Mouse (Mus musculus): ENCODE results near the gene Atg101.

Gene Atg101

DNA sequence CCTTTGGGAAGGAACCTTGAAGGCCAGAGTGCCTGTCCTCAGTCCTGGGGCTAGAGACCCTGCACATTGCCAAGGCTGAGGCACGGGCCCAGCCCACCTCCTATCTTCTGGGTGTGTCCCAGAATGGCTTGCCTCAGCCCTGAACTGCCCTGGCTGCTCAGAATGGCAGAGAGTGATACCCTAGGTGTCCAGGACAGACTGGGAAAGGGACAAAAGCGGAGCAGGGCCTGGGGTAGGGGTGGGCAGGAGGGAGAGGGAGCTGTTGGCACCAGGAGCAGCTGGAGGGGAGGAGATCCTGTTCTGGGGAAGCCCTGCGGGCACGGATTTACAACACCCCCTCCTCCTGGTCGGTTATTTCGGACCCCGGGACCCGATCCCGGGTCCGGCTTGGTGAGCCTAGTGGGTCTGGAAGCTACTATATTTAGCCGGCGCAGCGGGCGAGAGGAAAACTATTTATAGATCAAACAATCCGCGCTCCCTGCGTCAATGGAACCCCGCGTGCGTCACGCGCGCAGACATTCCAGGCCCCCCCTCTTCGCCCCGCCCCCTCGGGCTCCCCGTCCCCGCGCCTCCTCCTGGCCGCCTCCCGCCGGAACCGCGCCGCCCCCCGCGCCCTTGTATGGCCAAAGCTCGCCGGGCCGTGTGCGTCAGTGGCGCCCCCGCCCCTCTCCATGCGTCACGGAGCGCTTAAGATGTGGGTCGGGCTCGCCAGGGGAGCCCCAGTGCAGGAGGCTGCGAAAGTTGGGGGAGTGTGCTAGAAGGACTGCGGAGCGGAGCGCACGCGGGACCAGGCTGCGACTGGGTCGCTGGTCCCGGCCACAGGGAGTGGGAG, 17.7 kb upstream of the Atg101 start:
- no peak for TF ChIP-seq GATA4 (IDR thresholded peaks at IDR 0.05; ENCODE audit: insufficient replicate concordance, low read length)

DNA sequence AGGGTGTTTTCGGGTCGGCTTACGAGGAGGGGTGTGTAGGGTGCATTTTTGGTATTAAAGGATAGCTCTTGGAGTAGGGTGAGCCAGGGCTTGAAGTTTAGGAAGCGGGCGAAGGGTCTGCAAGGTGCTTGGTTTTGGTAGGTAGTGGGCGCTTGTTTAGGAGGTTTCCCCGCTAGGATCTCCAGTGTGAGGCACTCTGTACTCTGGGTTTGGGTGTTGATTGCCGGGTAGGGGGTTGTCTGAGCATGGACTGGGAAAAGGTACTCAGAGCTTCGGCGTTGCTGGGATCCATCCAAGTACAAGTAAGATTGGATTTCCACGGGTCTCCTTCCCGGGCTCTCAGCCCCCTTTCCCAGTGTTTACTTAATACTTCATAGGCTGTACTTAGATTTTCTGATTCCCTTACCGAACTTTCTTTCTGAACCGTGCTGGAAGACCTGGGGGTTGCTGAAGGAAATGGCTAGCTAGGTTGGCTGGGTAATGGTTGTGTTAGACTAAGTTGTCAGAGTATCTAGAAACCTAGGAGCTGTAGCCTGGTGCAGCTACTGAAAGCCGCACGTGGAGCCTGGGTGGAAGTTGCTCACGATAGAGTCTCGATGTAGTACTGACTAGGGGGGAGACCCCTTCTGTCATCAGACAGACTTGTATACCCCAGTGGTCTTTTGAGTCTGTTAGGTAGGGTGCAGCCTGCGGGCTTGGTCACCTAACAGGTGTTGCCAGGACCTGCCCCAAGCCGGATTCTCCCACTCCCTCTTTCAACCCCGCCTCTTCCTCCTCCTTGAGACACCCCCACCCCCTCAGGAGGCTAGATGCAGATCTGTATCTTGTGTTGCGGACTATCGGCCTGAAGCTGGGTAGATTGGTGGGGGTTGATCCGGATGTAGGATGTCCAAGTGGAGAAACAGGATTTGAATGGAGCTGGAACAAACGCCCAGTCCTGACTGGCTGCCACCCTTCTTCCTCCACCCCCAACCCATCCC, 16.7 kb upstream of the Atg101 start:
- TF ChIP-seq GATA4 (IDR thresholded peaks at IDR 0.05; ENCODE audit: insufficient replicate concordance, low read length) = no peak

DNA sequence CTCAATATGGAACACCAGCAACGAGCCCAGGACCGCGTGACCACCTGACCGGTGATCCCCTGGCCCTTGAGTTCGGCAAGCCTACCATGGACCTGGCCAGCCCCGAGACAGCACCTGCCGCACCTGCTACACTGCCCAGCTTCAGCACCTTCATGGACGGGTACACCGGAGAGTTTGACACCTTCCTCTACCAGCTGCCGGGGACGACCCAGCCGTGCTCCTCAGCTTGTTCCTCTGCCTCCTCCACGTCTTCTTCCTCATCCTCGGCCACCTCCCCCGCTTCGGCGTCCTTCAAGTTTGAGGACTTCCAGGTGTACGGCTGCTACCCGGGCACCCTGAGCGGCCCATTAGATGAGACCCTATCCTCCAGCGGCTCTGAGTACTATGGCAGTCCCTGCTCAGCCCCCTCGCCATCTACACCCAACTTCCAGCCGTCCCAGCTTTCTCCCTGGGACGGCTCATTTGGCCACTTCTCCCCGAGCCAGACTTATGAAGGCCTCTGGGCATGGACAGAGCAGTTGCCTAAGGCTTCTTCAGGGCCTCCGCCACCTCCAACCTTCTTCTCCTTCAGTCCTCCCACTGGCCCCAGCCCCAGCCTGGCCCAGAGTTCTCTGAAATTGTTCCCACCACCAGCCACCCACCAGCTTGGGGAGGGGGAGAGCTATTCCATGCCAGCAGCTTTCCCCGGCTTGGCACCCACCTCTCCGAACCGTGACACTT, 13.8 kb upstream of the Atg101 start:
- no peak for TF ChIP-seq GATA4 (IDR thresholded peaks at IDR 0.05; ENCODE audit: insufficient replicate concordance, low read length)

DNA sequence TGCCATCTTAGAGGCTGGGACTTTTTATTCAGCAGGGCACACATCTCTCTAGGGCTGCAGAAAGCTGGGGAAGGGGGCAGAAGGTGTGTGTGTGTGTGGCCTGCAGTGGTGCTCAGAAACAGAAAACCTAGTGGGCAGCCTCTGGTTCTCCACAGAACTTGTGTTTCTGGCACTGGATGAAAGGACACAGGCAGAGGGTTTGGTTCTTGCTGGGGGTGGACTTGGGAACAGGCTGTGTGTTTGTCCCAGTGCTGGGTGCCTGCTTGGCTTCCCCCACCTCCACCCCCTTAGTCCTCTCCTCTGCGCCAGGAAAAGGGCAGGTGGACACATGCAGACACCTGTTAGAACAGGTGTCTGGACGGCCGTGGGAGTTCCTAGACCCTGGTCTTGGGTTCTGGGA, 13.0 kb upstream of the Atg101 start:
- no peak for TF ChIP-seq GATA4 (IDR thresholded peaks at IDR 0.05; ENCODE audit: insufficient replicate concordance, low read length)

DNA sequence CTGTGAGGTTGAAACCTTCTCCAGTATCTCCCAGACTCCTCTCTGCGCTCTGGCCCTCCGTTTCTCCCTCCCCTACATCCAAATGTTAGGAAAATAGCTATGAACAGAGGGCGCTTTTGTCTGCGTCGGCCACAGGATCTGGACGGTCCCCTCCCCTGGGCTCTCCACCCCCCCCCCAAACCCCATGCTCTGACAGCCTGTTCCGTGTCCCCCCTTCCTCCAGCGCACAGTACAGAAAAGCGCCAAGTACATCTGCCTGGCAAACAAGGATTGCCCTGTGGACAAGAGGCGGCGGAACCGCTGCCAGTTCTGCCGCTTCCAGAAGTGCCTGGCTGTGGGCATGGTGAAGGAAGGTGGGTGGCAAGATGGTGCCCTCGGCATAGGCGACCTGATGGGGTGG, 12.6 kb upstream of the Atg101 start:
- no peak for TF ChIP-seq GATA4 (IDR thresholded peaks at IDR 0.05; ENCODE audit: insufficient replicate concordance, low read length)

DNA sequence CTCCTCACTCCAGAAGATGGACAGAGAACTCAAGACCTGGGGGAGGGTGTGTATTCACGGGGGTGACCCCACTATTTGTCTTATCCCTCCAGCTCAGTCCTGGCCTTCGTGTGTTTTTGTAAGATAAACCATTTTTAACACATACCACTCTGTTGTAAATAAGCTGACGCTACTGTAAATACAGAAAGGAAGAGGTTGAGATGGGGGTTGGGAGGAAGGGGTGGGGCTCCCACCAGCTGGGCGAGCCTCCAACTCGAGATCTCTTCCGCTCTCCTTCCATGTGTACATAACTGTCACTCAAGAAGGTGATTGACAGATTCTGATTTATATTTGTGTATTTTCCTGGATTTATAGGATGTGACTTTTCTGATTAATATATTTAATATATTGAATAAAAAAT, 9.7 kb upstream of the Atg101 start:
- no peak for TF ChIP-seq GATA4 (IDR thresholded peaks at IDR 0.05; ENCODE audit: insufficient replicate concordance, low read length)

DNA sequence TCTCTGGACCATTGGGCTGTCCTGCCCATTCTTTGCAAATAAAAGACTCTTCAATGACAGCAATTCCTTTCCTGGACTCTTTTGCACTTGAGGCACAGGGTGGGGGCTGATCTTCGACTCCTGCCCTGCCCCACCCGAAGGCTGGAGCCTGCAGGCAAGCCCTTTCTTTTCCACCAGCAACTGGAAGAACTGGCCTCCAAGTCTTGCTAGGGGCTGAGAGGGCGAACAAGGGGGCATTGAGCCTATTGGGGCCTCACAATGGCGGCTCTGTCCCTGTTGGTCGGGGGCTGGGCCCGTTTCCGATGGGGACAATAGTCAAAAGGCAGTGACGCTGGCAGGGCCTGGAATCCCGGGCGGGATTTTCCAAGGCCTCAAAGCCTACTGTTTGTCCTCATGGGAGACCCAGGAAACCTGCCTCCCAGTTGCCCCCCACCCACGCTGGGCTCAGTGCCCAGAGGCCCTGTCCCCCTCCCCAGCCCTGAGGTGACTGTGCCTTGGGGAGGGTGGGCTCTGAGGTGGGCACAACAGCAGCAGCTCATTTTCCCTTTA, 6.6 kb upstream of the Atg101 start:
- TF ChIP-seq GATA4 (IDR thresholded peaks at IDR 0.05; ENCODE audit: insufficient replicate concordance, low read length) = no peak

DNA sequence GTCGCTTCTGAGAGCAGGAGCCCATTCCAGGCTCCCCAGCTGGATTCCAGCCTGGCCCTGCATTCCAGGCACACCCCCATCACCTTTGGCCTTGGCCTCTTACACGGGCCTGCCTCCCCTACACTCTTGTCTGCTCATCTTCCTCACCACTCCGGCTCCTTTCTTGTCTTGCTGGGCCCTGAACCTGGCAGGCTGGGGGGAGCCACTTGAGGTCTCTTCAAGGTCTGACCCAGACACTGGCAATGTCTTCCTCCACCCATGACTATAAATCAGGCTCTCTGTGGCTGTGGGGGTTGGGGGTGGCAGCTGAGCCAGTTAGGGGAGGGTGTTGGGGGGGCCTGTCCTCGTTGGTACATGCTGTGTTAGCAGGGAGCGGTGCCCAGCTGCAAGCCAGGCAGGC, 5.5 kb upstream of the Atg101 start:
- TF ChIP-seq GATA4 (IDR thresholded peaks at IDR 0.05; ENCODE audit: insufficient replicate concordance, low read length) = no peak

DNA sequence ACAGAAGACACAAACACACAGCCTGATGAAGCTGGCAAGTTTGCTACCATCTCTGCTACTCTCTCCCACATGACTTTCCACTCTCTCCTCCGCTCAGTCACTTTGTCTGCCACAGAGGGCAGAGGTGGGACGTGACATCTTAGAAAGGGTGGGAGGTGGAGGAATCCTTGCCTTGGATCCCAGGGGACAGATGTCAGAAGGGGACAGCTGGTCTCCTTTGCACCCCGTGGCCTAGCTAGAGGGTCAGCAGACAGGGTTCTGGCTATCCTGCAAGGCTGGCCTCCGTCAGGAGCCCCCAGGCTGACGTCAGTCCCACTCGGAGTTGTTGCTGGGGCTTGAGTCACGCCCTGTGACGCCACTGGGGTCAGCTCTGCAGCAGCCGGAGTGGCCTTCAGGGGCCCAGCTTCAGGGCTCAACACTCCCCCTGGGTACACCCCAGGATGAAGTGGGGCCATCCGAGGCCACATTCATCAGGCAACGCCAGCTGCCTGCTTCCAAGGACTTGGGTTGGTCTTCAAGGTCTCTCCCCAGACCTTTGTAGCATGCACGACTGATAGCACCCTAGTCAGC, 4.6 kb upstream of the Atg101 start:
- no peak for TF ChIP-seq GATA4 (IDR thresholded peaks at IDR 0.05; ENCODE audit: insufficient replicate concordance, low read length)

DNA sequence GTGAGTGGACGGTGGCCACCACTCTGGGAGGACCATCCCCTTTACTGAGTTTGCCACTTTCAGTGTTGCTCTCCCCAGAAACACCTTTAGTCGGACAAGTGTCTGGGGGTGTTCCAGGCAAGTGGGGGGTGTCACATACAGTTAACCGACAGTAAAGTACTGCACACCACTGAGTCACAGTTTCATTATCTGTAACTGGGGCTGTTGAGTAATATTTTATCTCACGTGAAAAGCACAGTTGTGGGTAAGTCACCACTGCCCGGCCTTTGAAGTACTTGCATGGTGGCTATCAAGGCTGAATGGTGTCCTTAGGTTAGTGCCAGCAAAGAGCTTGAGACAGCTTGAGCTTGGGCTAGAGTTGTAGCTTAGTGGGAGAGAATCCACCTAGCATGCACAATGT, 1.6 kb upstream of the Atg101 start:
- TF ChIP-seq GATA4 (IDR thresholded peaks at IDR 0.05; ENCODE audit: insufficient replicate concordance, low read length) = no peak

DNA sequence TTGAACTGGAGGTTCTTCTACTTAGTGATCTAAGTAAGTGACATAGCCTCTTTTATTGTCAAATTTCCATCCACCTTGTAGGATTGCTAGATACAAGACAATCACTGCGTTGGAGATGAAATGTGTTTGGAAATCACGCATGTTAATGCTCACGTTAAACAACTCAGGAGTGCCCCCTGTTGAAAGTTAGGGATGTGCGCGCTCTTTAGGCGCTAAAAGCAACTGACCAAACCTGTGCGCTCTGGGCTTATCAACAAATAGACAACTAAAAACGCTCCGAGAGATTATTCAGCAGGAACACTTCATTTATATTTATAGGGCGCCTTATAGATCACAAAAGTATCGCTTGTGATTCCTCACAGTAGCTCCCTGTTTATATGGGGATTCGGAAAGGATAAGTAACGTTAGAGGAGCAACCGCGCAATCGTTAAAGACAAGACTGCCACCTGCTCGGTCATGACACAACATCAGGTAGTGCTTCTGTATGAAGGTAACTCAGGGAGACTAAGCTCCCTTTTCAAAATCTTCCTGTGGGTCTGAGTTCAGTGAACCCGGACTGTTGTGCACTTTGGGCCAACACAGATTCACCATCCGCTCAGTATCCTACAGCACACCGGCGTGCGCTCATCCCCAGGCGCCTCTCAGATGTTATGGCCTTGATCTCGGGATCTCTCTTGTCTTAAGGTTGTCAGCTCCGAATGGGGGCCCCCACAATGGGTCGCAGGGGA, 725 bp upstream of the Atg101 start:
- no peak for TF ChIP-seq GATA4 (IDR thresholded peaks at IDR 0.05; ENCODE audit: insufficient replicate concordance, low read length)

DNA sequence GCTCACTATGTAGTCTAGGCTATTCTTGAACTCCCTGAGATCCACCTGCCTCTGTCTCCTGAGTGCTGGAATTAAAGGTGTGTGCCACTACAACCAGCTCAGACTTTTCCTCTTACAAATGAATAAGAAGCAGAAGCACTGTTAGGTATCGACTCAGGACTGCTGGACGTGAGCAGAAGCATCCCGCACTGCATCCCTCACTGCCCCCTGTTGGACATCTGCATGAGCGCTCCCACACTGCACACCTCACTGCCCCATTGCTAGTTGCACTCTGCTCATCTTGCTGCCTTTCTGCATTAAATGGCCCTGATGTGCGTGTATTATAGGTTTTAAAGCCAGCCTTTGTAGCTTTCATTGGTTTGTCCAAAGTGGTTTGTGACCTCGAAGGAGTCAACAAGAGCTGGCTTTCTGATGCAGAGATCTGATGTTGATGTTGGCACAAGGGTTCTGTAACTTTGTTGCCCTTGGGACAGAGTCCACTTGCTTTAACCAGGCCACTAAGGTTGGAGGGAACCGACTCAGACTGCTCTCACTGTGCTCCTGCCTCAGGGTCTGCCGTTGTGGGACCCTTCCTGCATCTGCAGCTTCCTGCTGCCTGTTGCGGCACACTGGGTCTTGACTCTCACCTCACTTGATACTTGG, 2.2 kb downstream of the Atg101 start:
- no peak for TF ChIP-seq GATA4 (IDR thresholded peaks at IDR 0.05; ENCODE audit: insufficient replicate concordance, low read length)

DNA sequence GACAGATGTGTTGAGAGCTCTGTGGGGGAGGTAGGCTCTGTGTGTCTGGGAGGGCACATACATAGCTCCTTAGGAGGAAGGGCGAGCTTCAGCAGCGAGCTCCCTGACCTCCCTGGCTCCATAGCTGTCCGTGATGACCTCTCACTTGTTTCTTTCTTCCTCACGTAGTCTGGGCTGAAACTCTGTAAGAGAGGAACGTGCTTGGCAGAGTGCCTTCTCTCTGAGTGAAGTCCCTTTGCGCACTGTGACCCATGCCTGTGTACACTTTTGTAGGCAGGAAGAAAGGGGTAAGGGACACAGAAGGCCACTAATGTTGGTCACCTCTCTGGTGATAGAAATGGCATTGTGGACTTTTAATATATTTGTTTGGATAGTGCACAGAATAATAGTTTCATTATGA, 3.3 kb downstream of the Atg101 start:
- TF ChIP-seq GATA4 (IDR thresholded peaks at IDR 0.05; ENCODE audit: insufficient replicate concordance, low read length) = no peak

DNA sequence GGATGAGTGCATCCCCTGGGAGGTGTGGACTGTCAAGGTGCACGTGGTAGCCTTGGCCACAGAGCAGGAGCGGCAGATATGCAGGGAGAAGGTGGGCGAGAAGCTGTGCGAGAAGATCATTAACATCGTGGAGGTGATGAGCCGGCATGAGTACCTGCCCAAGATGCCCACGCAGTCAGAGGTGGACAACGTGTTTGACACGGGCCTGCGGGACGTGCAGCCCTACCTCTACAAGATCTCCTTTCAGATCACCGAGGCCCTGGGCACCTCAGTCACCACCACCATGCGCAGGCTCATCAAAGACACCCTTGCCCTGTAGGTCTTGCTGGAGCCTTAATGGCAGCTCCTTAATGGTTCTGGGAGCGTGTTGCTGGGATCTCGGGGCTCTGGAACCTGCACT, 6.3 kb downstream of the Atg101 start:
- TF ChIP-seq GATA4 (IDR thresholded peaks at IDR 0.05; ENCODE audit: insufficient replicate concordance, low read length) = no peak
